Mouse (Mus musculus) bone marrow macrophage, adult 2 months (primary cell): Measurements from ENCODE around the gene Olfr1324.

Source experiments
- CTCF ChIP-seq: IDR thresholded peaks from 2 replicates; pipeline ENCODE4 v1.5.1; 2012; ENCODE audit warnings: low read depth, mild to moderate bottlenecking, low read length, moderate library complexity
- POLR2A ChIP-seq: IDR thresholded peaks from 2 replicates; pipeline ENCODE4 v1.6.1; 2012; ENCODE audit warnings: mild to moderate bottlenecking, low read depth, low read length, borderline replicate concordance

- TF ChIP-seq CTCF (no peak), POLR2A (no peak)
These were observed 27.8 kb upstream of the Olfr1324 start for GRCm38 (mm10) chrX:50456136-50456535.
